Mouse (Mus musculus) lung, embryonic 15.5 days (tissue): ENCODE results near the gene Rrp9. TPM values are rescaled to one million over a fixed set of nuclear protein-coding genes. Genes with fewer than 3 reads are reported as not detected.

ENCODE experiments used
- ATAC-seq: fragments of 200-750 bp; cut with Nextera tagmentation; 2 replicates; pipeline ENCODE4 v1.8.0; 2017; ENCODE audit warnings: moderate number of reproducible peaks, borderline replicate concordance; ENCODE audit not compliant: low FRiP score, low TSS enrichment; ENCODE audit errors: extremely low read depth
- H3K27ac ChIP-seq: fragments of 300-500 bp; sonication (generic); 2 replicates; pipeline ENCODE4 v1.5.1; 2015; ENCODE audit warnings: moderate library complexity, mild to moderate bottlenecking, inconsistent platforms
- H3K27me3 ChIP-seq: fragments of 300-500 bp; sonication (generic); 2 replicates; pipeline ENCODE4 v1.6.1; 2015; ENCODE audit warnings: inconsistent platforms
- H3K36me3 ChIP-seq: fragments of 300-500 bp; sonication (generic); 2 replicates; pipeline ENCODE4 v1.6.1; 2015; ENCODE audit warnings: inconsistent platforms
- H3K4me1 ChIP-seq: fragments of 300-500 bp; sonication (generic); 2 replicates; pipeline ENCODE4 v1.6.1; 2015; ENCODE audit warnings: inconsistent platforms
- H3K4me2 ChIP-seq: fragments of 300-500 bp; sonication (generic); 2 replicates; pipeline ENCODE4 v1.6.1; 2015; ENCODE audit warnings: inconsistent platforms, mild to moderate bottlenecking, moderate library complexity
- H3K4me3 ChIP-seq: fragments of 300-500 bp; sonication (generic); 2 replicates; pipeline ENCODE4 v1.5.1; 2015; ENCODE audit warnings: mild to moderate bottlenecking, inconsistent platforms
- H3K9ac ChIP-seq: fragments of 300-500 bp; sonication (generic); 2 replicates; pipeline ENCODE4 v1.6.1; 2015; ENCODE audit warnings: inconsistent platforms
- H3K9me3 ChIP-seq: fragments of 300-500 bp; sonication (generic); 2 replicates; pipeline ENCODE4 v1.6.1; 2016; ENCODE audit warnings: inconsistent platforms
- WGBS: fragments of 180-500 bp; shearing (Covaris S2); methylation state at CpG from one replicate; pipeline ENCODE4 v1.1.7; 2015; 5-methylcytosine and 5-hydroxymethylcytosine counted together
- polyA plus RNA-seq: library from polyadenylated mRNA; unstranded; fragments of >200 nt; fragmentation: Nextera tagmentation; extraction: Ambion mirVana; gene quantifications from 2 replicates; pipeline ENCODE4 v1.2.1, GENCODE M21; 2015

Rrp9 gene
- polyA plus RNA-seq, 1 experiment from 2014 or later: 48.7 TPM

- no peak overlapping the region for H3K9ac ChIP-seq
- H3K36me3 ChIP-seq: no peaks in the 10 kb centered on the region
- no peak overlapping the region for H3K27ac ChIP-seq
- no peak overlapping the region for H3K4me2 ChIP-seq
- no peaks in the 10 kb centered on the region for H3K4me1 ChIP-seq
- H3K27me3 ChIP-seq: no peaks in the 10 kb centered on the region
- 82% methylated on average over 22 of the region's 22 CpGs for WGBS
- no peaks in the 10 kb centered on the region for H3K9me3 ChIP-seq
- H3K4me3 ChIP-seq: no peak overlapping the region
- no peak for ATAC-seq
Observed at GRCm38 (mm10) chr9:106501846-106502245, 26.1 kb downstream of the Rrp9 start.

- no peak overlapping the region for H3K9ac ChIP-seq
- no peak overlapping the region for H3K4me3 ChIP-seq
- no peak for ATAC-seq
- WGBS: 77% methylated on average over 6 of the region's 6 CpGs
- no peaks in the 10 kb centered on the region for H3K9me3 ChIP-seq
- H3K27ac ChIP-seq: no peak overlapping the region
- no peaks in the 10 kb centered on the region for H3K27me3 ChIP-seq
- no peaks in the 10 kb centered on the region for H3K4me1 ChIP-seq
- no peaks in the 10 kb centered on the region for H3K36me3 ChIP-seq
- no peak overlapping the region for H3K4me2 ChIP-seq
Observed at GRCm38 (mm10) chr9:106504246-106504645, 28.5 kb downstream of the Rrp9 start.

- no peaks in the 10 kb centered on the region for H3K9me3 ChIP-seq
- no peaks in the 10 kb centered on the region for H3K36me3 ChIP-seq
- no peak overlapping the region for H3K27ac ChIP-seq
- no peak for ATAC-seq
- H3K4me3 ChIP-seq: no peak overlapping the region
- H3K4me2 ChIP-seq: no peak overlapping the region
- H3K9ac ChIP-seq: no peak overlapping the region
- no peaks in the 10 kb centered on the region for H3K27me3 ChIP-seq
- WGBS: 84% methylated on average over 10 of the region's 10 CpGs
- 0 out of 2 replicates have a peak, but pooled peaks cover 6% of the 10 kb centered on the region for H3K4me1 ChIP-seq
Observed at GRCm38 (mm10) chr9:106509356-106509755, 33.6 kb downstream of the Rrp9 start.

GRCm38 (mm10) chr9:106512729-106513450 is 37.1 kb downstream of the Rrp9 start:
- H3K4me2 ChIP-seq: no peak overlapping the region
- H3K27me3 ChIP-seq: no peaks in the 10 kb centered on the region
- no peak overlapping the region for H3K4me3 ChIP-seq
- 0 out of 2 replicates have a peak, but pooled peaks cover 6% of the 10 kb centered on the region for H3K4me1 ChIP-seq
- H3K9ac ChIP-seq: no peak overlapping the region
- ATAC-seq: no peak
- H3K27ac ChIP-seq: no peak overlapping the region
- 35% methylated on average over 13 of the region's 13 CpGs for WGBS
- H3K36me3 ChIP-seq: no peaks in the 10 kb centered on the region
- H3K9me3 ChIP-seq: no peaks in the 10 kb centered on the region

GRCm38 (mm10) chr9:106513566-106513965 is 37.8 kb downstream of the Rrp9 start:
- Histone ChIP-seq H3K4me1 (0 out of 2 replicates have a peak, but pooled peaks cover 6% of the 10 kb centered on the region), H3K36me3 (no peaks in the 10 kb centered on the region), H3K27ac (no peak overlapping the region), H3K9me3 (no peaks in the 10 kb centered on the region), H3K27me3 (no peaks in the 10 kb centered on the region), H3K9ac (no peak overlapping the region), H3K4me2 (no peak overlapping the region), H3K4me3 (no peak overlapping the region)
- ATAC-seq: no peak
- WGBS: 75% methylated on average over 6 of the region's 6 CpGs

- WGBS: 84% methylated on average over 4 of the region's 4 CpGs
Observed at GRCm38 (mm10) chr9:106514273-106514672, 38.5 kb downstream of the Rrp9 start, which contains the start of gene Iqcf5. Iqcf5 (plus strand) TSS chr9:106514573.

GRCm38 (mm10) chr9:106519433-106519832 is 43.7 kb downstream of the Rrp9 start:
- H3K4me1 ChIP-seq: no peaks in the 10 kb centered on the region
- no peaks in the 10 kb centered on the region for H3K9me3 ChIP-seq
- WGBS: 53% methylated on average over 2 of the region's 2 CpGs
- no peak for ATAC-seq
- H3K36me3 ChIP-seq: no peaks in the 10 kb centered on the region
- H3K27ac ChIP-seq: no peak overlapping the region
- H3K4me3 ChIP-seq: no peak overlapping the region
- no peak overlapping the region for H3K9ac ChIP-seq
- H3K4me2 ChIP-seq: no peak overlapping the region
- H3K27me3 ChIP-seq: no peaks in the 10 kb centered on the region

More at GRCm38 (mm10) chr9:106514273-106514672, 38.5 kb downstream of the Rrp9 start, which contains the start of gene Iqcf5:
- no peak within 1 kb of the TSS for H3K9ac ChIP-seq
- no peak within 1 kb of the TSS for H3K4me3 ChIP-seq
- no peak within 1 kb of the TSS for H3K4me2 ChIP-seq
- no peak for ATAC-seq
- H3K27ac ChIP-seq: no peak within 1 kb of the TSS
- H3K36me3 ChIP-seq: no peaks in the 10 kb centered on the region
- H3K27me3 ChIP-seq: no peaks in the 10 kb centered on the region
- H3K9me3 ChIP-seq: no peaks in the 10 kb centered on the region
- H3K4me1 ChIP-seq: 0 out of 2 replicates have a peak, but pooled peaks cover 6% of the 10 kb centered on the region

GRCm38 (mm10) chr9:106519909-106520308 is 44.1 kb downstream of the Rrp9 start:
- no peak for ATAC-seq
- WGBS: 47% methylated on average over 8 of the region's 8 CpGs
- no peaks in the 10 kb centered on the region for H3K4me1 ChIP-seq
- H3K9ac ChIP-seq: no peak overlapping the region
- H3K27ac ChIP-seq: no peak overlapping the region
- H3K27me3 ChIP-seq: no peaks in the 10 kb centered on the region
- H3K4me3 ChIP-seq: no peak overlapping the region
- H3K9me3 ChIP-seq: no peaks in the 10 kb centered on the region
- H3K36me3 ChIP-seq: no peaks in the 10 kb centered on the region
- no peak overlapping the region for H3K4me2 ChIP-seq

- Histone ChIP-seq H3K27ac (no peak overlapping the region), H3K4me2 (no peak overlapping the region), H3K9ac (no peak overlapping the region), H3K27me3 (no peaks in the 10 kb centered on the region), H3K36me3 (no peaks in the 10 kb centered on the region), H3K4me1 (no peaks in the 10 kb centered on the region), H3K4me3 (no peak overlapping the region), H3K9me3 (no peaks in the 10 kb centered on the region)
- 18% methylated on average over 3 of the region's 3 CpGs for WGBS
- no peak for ATAC-seq
Observed at GRCm38 (mm10) chr9:106531833-106532232, 56.1 kb downstream of the Rrp9 start.

- no peak for ATAC-seq
- no peaks in the 10 kb centered on the region for H3K36me3 ChIP-seq
- no peak overlapping the region for H3K27ac ChIP-seq
- H3K4me1 ChIP-seq: no peaks in the 10 kb centered on the region
- H3K9me3 ChIP-seq: no peaks in the 10 kb centered on the region
- 87% methylated on average over 7 of the region's 7 CpGs for WGBS
- no peak overlapping the region for H3K4me3 ChIP-seq
- H3K9ac ChIP-seq: no peak overlapping the region
- H3K4me2 ChIP-seq: no peak overlapping the region
- H3K27me3 ChIP-seq: no peaks in the 10 kb centered on the region
Observed at GRCm38 (mm10) chr9:106534296-106534695, 58.5 kb downstream of the Rrp9 start.

GRCm38 (mm10) chr9:106534975-106535374 is 59.2 kb downstream of the Rrp9 start:
- Histone ChIP-seq H3K4me1 (no peaks in the 10 kb centered on the region), H3K27ac (no peak overlapping the region), H3K27me3 (no peaks in the 10 kb centered on the region), H3K4me3 (no peak overlapping the region), H3K4me2 (no peak overlapping the region), H3K9me3 (no peaks in the 10 kb centered on the region), H3K36me3 (no peaks in the 10 kb centered on the region), H3K9ac (no peak overlapping the region)
- WGBS: 81% methylated on average over 11 of the region's 11 CpGs
- no peak for ATAC-seq
